Mouse (Mus musculus) retina, adult 2 months (tissue): Measurements from ENCODE around the gene Acaca.

Source experiments
- DNase-seq: peaks from one replicate; pipeline ENCODE4 v3.0.0-alpha.2; 2012; ENCODE audit warnings: low read depth, low spot score

The Acaca gene

DNA sequence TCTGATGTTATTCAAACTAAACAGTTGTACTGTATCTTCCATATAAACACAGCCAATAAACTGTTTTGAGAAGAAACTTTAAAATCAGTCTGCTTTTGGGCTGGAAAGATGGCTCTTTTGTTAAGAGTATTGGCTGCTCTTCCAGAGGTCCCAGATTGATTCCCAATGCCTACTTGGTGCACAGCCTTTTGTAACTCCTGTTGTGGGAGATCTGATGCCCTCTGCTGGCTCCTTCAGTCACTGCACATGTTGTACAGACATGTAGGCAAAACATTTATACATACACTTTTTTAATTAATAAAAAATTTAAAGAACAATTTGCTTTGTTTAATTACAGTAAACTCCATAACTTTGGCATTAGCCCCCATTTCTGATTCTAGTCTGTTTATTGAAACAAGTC is 114.1 kb downstream of the Acaca start:
- DNase-seq = no peak

- no peak for DNase-seq
Observed at GRCm38 (mm10) chr11:84247370-84247769, 117.9 kb downstream of the Acaca start.

DNA sequence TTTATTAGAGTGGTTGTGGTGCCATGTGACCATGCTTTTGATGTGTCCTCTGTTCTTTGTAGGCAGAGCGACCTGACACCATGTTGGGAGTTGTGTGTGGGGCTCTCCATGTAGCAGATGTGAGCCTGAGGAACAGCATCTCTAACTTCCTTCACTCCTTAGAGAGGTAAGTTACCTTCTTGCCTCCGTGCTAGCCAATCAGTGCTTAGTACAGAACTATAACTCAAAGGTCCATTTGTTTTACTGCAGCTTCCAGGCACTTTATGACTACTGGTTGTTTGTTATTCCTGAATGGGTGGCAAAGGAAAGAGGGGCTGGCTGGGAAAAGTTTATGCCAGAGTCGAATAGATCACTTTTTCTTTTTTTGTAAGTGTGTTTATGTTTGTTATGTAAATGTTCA is 121.7 kb downstream of the Acaca start:
- DNase-seq = no peak

- no peak for DNase-seq
Observed at GRCm38 (mm10) chr11:84252425-84252824, 123.0 kb downstream of the Acaca start.

DNA sequence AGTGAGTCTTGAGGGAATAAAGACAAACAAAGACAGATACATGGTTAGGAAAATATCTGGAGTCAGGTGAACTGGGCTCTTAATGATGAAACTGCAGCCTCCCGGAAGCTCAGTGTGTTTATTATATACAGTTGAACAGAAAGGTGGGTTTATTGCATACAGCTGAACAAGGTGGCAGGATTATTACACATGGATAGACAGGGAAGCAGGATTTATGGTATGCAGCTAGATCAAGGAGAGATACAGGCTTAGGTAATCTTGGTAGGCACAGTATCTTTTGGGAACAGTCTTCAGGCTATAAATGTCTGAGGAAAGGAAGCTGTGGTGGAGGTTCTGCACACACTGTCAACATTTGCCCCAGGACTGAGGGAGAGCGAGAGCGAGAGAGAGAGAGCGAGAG is 126.4 kb downstream of the Acaca start:
- DNase-seq = no peak

DNA sequence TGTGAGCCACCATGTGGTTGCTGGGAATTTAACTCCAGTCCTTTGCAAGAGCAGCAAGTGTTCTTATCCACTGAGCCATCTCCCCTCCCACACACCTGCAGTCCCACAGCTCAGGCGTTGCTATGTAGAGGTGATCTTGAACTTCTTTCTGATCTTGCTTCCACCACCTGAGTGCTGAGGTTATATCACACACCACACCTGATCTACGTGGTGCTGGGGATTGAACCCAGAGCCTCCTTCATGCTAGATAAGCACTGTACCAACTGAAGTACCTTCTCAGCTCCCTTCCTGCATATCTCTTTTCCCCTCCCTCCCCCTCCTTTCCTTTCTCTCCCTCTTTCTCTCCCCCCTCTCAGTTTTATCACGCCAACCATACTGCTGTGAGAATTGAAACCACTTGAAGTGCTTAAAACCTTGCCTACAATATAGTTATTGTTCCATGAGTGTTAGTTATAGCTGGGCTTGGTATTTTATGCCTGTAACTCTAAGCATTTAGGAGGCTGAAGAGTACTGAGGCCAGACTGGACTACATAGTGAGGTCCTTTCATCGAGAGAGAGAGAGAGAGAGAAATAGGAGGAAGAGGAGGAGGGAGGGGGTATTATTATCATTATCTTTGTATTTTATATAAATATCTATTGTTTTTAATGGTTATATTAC is 128.7 kb downstream of the Acaca start:
- DNase-seq = no peak

DNA sequence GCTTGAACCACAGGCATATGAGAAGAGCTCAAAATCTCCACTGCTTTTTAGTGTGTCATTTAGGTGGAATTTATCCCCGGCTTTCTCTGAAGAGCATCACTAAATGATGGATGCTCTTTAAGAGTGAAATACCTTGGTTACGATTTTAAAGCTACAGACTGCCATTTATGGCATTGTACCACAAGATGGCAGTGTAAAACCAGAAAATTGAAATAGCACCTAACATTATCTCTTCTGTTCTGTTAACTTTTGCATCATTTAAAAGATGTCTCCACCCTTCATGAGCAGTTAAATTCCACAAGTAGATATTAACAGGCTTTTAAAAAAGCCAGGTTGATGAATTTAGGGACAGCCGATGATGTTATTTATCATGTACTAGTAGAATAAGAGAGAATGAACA is 135.0 kb downstream of the Acaca start:
- DNase-seq = no peak

DNA sequence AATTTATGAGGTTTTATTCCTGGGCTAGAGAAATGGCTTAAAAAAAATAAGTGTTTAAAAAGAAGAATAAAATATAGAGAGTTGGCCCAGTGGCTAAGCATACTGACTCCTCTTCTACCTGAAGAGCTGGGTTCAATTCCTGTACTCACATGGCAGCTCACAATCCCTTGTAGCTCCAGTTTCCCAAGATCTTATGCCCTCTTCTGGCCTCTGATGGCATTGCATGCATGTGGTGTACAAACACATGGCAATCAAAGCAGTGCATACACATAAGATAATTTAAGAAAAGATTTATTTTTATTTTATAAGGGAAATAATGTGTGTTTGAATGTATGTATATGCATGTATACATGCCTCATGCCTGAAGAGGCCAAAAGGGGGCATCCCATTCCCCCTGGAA is 138.6 kb downstream of the Acaca start:
- DNase-seq = no peak

- no peak for DNase-seq
Observed at GRCm38 (mm10) chr11:84270511-84270910, 141.0 kb downstream of the Acaca start.

- DNase-seq = no peak
Observed at GRCm38 (mm10) chr11:84271948-84272347, 142.5 kb downstream of the Acaca start.

GRCm38 (mm10) chr11:84272574-84272973 is 143.1 kb downstream of the Acaca start:
- DNase-seq = no peak

DNA sequence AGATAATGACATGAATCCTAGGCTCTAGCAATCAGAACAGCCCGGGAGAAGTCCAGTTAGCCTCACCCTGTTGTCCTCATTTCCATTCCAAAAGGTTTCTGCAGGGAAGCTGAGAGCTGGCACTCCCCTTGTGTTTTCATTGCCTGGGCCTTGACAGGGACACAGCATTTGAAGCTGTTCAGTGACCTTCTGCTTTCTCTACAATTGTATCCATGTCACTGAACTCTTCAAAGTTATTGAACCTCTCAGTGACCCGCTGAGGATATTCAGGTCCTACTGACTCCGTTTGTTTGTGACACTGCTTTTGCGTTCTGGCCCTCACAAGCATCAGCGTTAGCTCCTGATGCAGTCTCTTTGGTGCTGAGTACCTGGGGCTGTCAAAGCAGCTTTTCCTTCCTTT is 147.5 kb downstream of the Acaca start:
- DNase-seq = no peak

GRCm38 (mm10) chr11:84281280-84281679 is 151.8 kb downstream of the Acaca start:
- DNase-seq = no peak

DNA sequence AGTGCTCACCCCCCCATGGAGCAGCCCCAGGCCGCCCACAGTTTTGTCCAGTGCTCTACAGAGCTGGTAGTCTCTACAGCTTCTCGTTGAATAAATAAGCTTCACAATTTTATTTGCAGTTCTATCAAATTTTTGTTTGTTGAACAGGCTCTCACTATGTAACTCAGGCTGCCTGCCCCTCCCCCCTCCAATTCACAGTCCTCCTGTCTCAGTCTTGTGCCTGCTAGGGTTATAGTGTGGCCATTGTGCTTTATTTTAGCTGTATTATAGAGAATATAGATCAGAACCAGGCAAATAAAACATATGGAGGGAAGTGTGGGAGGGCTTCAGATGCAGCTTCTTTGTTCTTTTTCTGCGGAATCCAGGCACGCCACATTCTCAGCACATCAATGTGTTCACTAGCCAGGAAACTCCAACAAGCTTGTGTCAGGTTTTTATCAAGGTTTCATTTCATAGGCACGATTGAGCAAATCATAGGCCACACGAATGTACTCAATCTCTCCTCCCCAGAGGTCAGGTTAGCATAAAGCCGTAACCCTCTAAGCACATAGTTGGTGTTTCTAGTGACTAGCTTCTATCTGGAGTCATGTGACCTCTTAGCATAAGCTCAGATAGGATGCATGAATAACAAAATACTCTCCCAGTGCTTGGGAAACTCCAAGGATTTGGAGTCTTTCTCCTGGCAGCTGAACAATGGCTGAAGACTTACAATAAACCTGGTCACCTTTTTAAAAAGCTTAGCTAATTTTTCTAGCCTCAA is 153.7 kb downstream of the Acaca start:
- DNase-seq = no peak

GRCm38 (mm10) chr11:84290781-84291180 is 161.3 kb downstream of the Acaca start:
- no peak for DNase-seq

DNA sequence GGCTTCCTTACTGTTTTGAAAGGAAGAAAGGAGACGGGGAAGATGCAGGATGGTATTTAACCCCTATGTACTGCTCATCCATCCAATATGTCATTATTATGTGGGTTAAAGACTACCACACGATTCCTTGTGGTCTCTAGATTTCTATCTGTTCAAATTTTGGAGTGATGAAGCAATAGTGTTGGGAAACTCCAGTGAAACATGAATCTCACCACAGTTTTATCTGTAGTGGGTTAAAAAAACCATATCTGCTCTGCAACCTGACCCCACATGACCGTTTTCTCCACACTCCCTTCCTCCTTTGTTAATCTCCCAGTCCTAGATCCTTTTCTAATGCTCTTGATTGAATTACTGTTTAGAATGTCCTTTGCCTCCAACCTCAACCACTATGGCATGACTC is 163.1 kb downstream of the Acaca start:
- DNase-seq = no peak

DNA sequence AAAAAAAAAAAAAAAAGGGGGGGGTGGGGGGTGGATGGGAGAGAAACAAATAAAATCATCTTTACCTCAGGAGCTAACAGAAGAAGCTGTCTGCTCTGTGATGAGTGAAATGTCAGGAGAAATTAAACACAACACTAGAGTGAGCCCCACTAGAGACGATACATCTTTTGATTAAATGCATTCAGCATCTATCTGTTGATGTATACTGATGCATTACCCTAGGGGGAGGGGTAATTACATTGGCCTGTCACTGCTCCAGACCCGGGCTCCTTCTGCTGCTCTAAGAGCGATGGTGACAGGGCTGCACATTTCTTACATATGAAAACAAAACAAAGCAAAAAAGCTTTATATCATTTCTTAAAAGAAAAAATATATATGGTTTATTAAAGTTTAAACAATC is 163.8 kb downstream of the Acaca start:
- no peak for DNase-seq

DNA sequence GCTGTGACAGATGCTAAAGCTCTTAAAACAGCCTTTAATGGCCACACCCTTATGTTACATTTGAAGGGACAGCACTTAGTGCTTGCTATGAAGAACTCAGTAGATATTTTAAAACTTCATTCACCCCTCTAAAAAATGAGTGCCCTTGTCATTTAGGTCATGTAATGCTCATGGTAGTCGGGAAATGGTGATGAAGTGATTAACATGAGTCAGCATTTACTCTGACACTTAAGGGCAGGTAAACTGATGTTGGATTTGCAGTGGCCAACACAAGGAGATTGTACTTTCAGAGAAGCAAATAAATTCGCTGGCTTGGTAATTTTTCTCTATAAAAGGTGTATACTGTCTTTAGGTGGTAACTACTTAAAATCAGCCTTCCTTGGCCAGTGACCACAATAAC is 166.9 kb downstream of the Acaca start:
- no peak for DNase-seq

GRCm38 (mm10) chr11:84305474-84305873 is 176.0 kb downstream of the Acaca start:
- no peak for DNase-seq

DNA sequence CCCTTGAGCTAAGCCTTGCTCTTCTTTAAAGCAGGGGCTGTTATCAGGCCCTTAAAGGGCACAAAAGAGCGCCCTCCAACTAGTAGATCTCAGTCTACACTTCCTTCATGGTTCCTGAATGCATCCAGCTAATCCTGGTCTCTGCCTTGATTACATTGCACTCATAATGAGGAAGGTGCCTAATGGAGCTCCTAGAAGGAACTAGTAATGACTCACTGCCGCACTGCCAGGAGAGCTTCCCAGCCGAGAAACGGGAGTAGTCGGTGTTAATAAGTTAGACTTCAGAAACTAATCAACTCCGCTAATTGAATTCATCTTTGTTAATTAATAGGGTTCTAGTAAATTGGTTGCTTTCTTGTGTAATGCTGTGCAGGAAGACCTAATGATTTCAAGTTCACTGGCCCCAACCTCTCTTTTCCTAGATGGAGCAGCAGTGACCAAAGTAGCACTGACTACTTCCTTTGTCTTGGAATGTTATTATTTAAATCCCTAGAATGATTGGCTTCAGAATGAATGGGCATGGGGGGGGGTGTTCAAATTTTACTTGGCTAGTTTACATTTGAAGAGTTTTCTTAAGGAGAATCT is 176.8 kb downstream of the Acaca start:
- no peak for DNase-seq

DNA sequence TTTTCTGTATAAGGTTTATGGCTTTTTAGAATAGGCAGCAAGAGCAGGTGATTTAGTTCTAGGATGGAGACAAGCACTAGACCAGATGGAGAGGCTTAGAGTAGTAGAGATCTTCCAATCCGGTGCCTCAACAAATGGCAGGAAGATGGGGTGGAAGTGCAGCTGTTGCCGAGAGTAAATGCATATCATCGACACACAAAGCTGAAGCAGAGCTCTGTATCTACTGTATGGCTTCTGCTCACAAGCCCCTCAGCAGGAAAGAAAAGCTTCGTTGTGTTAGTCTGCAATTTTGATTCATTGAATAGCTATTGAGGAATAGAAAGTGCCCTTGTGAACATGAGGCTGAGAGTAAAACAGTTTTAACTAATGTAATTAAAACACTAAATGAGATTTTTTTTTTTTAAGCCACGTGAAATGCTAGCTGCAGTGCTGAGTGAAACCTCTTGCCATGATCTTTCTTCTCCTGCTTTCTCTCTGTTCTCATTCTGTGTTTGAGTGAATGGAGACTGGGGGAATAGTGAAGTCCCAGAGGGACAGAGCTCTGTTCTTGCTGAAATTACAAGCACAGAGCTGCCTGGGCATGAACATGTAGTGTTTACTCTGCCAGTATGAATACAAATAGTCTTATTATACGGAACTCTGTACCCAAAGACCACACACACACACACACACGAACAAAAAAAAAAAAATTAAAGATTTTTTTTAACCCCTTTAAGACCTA is 194.7 kb downstream of the Acaca start:
- no peak for DNase-seq

GRCm38 (mm10) chr11:84327086-84327485 is 197.6 kb downstream of the Acaca start:
- no peak for DNase-seq
